ENCODE assay signal across 8 mouse cellular contexts in the genomic region with DNA sequence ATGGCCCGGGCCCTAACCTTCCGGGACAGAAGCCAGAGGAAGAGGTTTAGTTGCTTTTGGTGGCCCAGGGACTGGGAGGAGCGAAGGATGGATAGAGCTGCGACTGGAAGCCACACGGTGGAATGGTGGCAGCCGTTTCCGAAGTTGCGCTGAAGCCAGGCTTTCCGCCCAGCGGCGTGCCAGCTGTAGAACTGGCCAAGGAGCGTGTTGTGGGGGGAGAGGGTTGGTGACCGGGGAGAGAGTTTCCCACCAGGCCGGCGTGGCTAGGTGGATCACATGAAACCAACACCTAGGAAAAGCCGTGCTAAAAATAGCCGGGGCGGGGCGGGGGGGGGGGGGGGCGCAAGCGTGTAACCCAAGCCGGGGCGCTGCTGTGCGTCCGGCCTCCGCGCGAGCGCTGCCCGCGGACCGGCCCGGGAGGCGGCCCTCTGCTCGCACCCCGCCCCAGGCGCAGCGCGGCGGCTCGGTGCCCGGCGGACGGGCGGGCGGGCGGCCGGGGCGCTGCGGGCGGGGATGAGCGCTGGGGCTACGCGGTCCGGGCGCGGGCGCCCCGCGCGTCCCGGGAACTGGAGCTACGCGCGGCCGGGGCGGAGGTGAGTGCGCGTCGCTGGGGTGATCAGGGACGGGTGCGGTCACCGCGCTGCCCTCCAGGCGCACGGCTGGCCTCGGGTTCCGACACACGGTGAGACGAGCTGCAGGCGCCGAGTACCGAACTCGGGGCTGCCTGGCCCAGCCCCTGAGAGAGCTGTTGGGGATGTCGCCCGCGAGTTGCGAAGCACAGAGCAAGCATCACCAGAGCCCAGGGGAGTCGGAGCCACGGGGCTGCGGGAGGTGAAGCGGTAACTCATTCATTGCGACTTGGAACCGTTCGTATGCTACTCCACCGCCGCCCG. TPM values are rescaled to one million over a fixed set of nuclear protein-coding genes. Genes with fewer than 3 reads are reported as not detected.
A peak's percentile ranks its signal among the peaks of the same experiment; 100 is the strongest.
DNase-seq lines count a peak whose midpoint lies in the region; ATAC-seq and TF ChIP-seq lines count a peak whose summit lies in the region.

No protein-coding gene starts in this region.

- peak overlapping the region; percentile 56 for H3K4me3 ChIP-seq in embryonic facial prominence, embryonic 12.5 days
- peak overlapping the region; percentile 52 for H3K4me3 ChIP-seq in heart, postnatal 0 days (ENCODE audit: low read depth, low read length)
- H3K4me3 ChIP-seq in limb, embryonic 15.5 days, result peak overlapping the region; percentile 64
- peak overlapping the region; percentile 42 for H3K4me3 ChIP-seq in neural tube, embryonic 12.5 days

- under 1% methylated on average over 79 of the region's 98 CpGs for WGBS in embryonic facial prominence, embryonic 12.5 days
- WGBS in heart, postnatal 0 days, result 2% methylated on average over 52 of the region's 98 CpGs
- WGBS in limb, embryonic 15.5 days, result under 1% methylated on average over 78 of the region's 98 CpGs
- under 1% methylated on average over 85 of the region's 98 CpGs for WGBS in neural tube, embryonic 12.5 days

- no peak for TF ChIP-seq CTCF in heart, postnatal 0 days (IDR thresholded peaks at IDR 0.05; ENCODE audit: low read depth)

- H3K4me2 ChIP-seq in embryonic facial prominence, embryonic 12.5 days (replicated peaks), result peak overlapping the region; percentile 97
- peak overlapping the region; percentile 84 for H3K4me2 ChIP-seq in heart, postnatal 0 days (ENCODE audit: low read depth, low read length)
- peak overlapping the region; percentile 94 for H3K4me2 ChIP-seq in limb, embryonic 15.5 days
- H3K4me2 ChIP-seq in neural tube, embryonic 12.5 days (replicated peaks), result peak overlapping the region; percentile 86

- H3K9me3 ChIP-seq in embryonic facial prominence, embryonic 12.5 days, result no peaks in the 10 kb centered on the region
- H3K9me3 ChIP-seq in heart, postnatal 0 days (replicated peaks; ENCODE audit: control insufficient read depth, low read length), result no peaks in the 10 kb centered on the region
- no peaks in the 10 kb centered on the region for H3K9me3 ChIP-seq in limb, embryonic 15.5 days
- H3K9me3 ChIP-seq in neural tube, embryonic 12.5 days, result no peaks in the 10 kb centered on the region

- TF ChIP-seq EP300 in heart, postnatal 0 days (IDR thresholded peaks at IDR 0.05; ENCODE audit: low read depth), result no peak

- H3K27me3 ChIP-seq in embryonic facial prominence, embryonic 12.5 days, result peaks cover 75% of the 10 kb centered on the region
- H3K27me3 ChIP-seq in heart, postnatal 0 days (ENCODE audit: control insufficient read depth, insufficient read depth, low read length), result 0 out of 2 replicates have a peak, but pooled peaks cover 9% of the 10 kb centered on the region
- peaks cover 28% of the 10 kb centered on the region for H3K27me3 ChIP-seq in limb, embryonic 15.5 days
- H3K27me3 ChIP-seq in neural tube, embryonic 12.5 days (replicated peaks), result peaks cover 53% of the 10 kb centered on the region

- peak; percentile 59 to 66 for DNase-seq in heart, adult 18-20 months
- no peak for DNase-seq in heart, postnatal 25 days (ENCODE audit: low spot score)
- DNase-seq in Muller cell, postnatal 12 days (ENCODE audit: inconsistent ontology term), result peak; percentile 51
- DNase-seq in heart, postnatal 0 days (ENCODE audit: low spot score), result peak; percentile 62
- no peak for DNase-seq in natural killer cell, adult 2 months (ENCODE audit: low spot score in 2 of 2)

- no peaks in the 10 kb centered on the region for H3K36me3 ChIP-seq in embryonic facial prominence, embryonic 12.5 days
- no peaks in the 10 kb centered on the region for H3K36me3 ChIP-seq in heart, postnatal 0 days (replicated peaks; ENCODE audit: control insufficient read depth, insufficient read depth, low read length)
- H3K36me3 ChIP-seq in limb, embryonic 15.5 days, result no peaks in the 10 kb centered on the region
- H3K36me3 ChIP-seq in neural tube, embryonic 12.5 days, result no peaks in the 10 kb centered on the region

- no peak overlapping the region for H3K27ac ChIP-seq in embryonic facial prominence, embryonic 12.5 days
- H3K27ac ChIP-seq in heart, postnatal 0 days (ENCODE audit: low read depth), result peak overlapping the region; percentile 58
- peak overlapping the region; percentile 88 for H3K27ac ChIP-seq in limb, embryonic 15.5 days
- no peak overlapping the region for H3K27ac ChIP-seq in neural tube, embryonic 12.5 days

- peaks cover 17% of the 10 kb centered on the region for H3K4me1 ChIP-seq in embryonic facial prominence, embryonic 12.5 days
- H3K4me1 ChIP-seq in heart, postnatal 0 days (ENCODE audit: control insufficient read depth, insufficient read depth), result peaks cover 21% of the 10 kb centered on the region
- H3K4me1 ChIP-seq in limb, embryonic 15.5 days, result peaks cover 61% of the 10 kb centered on the region
- peaks cover 13% of the 10 kb centered on the region; the same call in 1 of the 2 replicates for H3K4me1 ChIP-seq in neural tube, embryonic 12.5 days

- peak overlapping the region; percentile 58 for H3K9ac ChIP-seq in embryonic facial prominence, embryonic 12.5 days
- peak overlapping the region; percentile 55 for H3K9ac ChIP-seq in heart, postnatal 0 days (replicated peaks; ENCODE audit: low read depth, low read length)
- peak overlapping the region; percentile 80 for H3K9ac ChIP-seq in limb, embryonic 15.5 days
- peak overlapping the region; percentile 57 for H3K9ac ChIP-seq in neural tube, embryonic 12.5 days

- no peak for ATAC-seq in embryonic facial prominence, embryonic 12.5 days (ENCODE audit: insufficient number of reproducible peaks, insufficient read depth, low FRiP score, low TSS enrichment)
- peak; percentile 42 for ATAC-seq in heart, postnatal 0 days (ENCODE audit: insufficient read depth, low read depth)
- peak; percentile 8; the same call in 1 of the 2 replicates for ATAC-seq in limb, embryonic 15.5 days (ENCODE audit: insufficient number of reproducible peaks, low FRiP score, low TSS enrichment, low read depth)
- ATAC-seq in neural tube, embryonic 12.5 days (ENCODE audit: low FRiP score, low read depth), result 0 out of 2 replicates have a peak, but pooled peaks have one; percentile 35

- intact Hi-C loops in heart, postnatal 25 days (cut with DNase I), result loop anchor here (1.0 kb wide), 1 partner anchor 67 kb away; no protein-coding TSS in a partner anchor

RNA-seq across cellular contexts. Expression of gene Zfpm1, which starts 51.9 kb away (rescaled TPM):
- total RNA-seq in heart, adult 18-20 months (2021), result 10 to 100 TPM; 18.4 to 23.0 TPM
- total RNA-seq in heart, postnatal 25 days (2021), result 10 to 100 TPM; 21.3 to 22.6 TPM
- polyA plus RNA-seq in embryonic facial prominence, embryonic 12.5 days (2016; fragmentation: Nextera tagmentation; extraction: Ambion mirVana), result 2.1 and 2.8 TPM in 2 replicates
- 28.4 and 45.3 TPM in 2 replicates for total RNA-seq in heart, postnatal 0 days (2014; rRNA removed; ENCODE audit: low replicate concordance)
- polyA plus RNA-seq in heart, postnatal 0 days (2015; fragmentation: Nextera tagmentation; extraction: Ambion mirVana), result 2.3 and 2.5 TPM in 2 replicates
- polyA plus RNA-seq in limb, embryonic 15.5 days (2015; fragmentation: Nextera tagmentation; extraction: Ambion mirVana), result 1.1 and 1.2 TPM in 2 replicates
- 2.2 and 2.3 TPM in 2 replicates for polyA plus RNA-seq in neural tube, embryonic 12.5 days (2016; fragmentation: Nextera tagmentation; extraction: Ambion mirVana)

Comparison
In these comparisons a context has a peak if more than half of its experiments do, and no peak if none do; other contexts are left out.
1. DNase-seq: peak in heart, adult 18-20 months (2 of 2), Muller cell, postnatal 12 days (single experiment) and heart, postnatal 0 days (single experiment); none in heart, postnatal 25 days (single experiment) and natural killer cell, adult 2 months (0 of 2).
2. H3K27ac ChIP-seq: peak in heart, postnatal 0 days (single experiment) and limb, embryonic 15.5 days (single experiment); none in embryonic facial prominence, embryonic 12.5 days (single experiment) and neural tube, embryonic 12.5 days (single experiment).
3. Peak in every context shown above with its lines, with median percentiles within 50 percentile points of each other: H3K4me2 ChIP-seq, H3K4me3 ChIP-seq and H3K9ac ChIP-seq.